Mouse (Mus musculus) myocyte (in vitro differentiated cells): ENCODE measurements around the gene Pdss2. TPM values are rescaled to one million over a fixed set of nuclear protein-coding genes. Genes with fewer than 3 reads are reported as not detected.

Source experiments
- H3K27me3 ChIP-seq: one replicate; pipeline ENCODE4 v1.6.1; 2011; ENCODE audit not compliant: control insufficient read depth, insufficient read depth, insufficient read length
- H3K36me3 ChIP-seq: one replicate; pipeline ENCODE4 v1.6.1; 2011; ENCODE audit not compliant: control insufficient read depth, insufficient read depth
- H3K4me2 ChIP-seq: one replicate; pipeline ENCODE4 v1.6.1; 2011; ENCODE audit warnings: low read depth, control low read depth
- H3K4me3 ChIP-seq: one replicate; pipeline ENCODE4 v1.5.1; 2011; ENCODE audit warnings: mild to moderate bottlenecking, control low read depth, moderate library complexity
- H3K79me2 ChIP-seq: one replicate; pipeline ENCODE4 v1.6.1; 2011; ENCODE audit not compliant: control insufficient read depth, insufficient read depth
- H3ac ChIP-seq: one replicate; pipeline ENCODE4 v1.6.1; 2011; ENCODE audit not compliant: control insufficient read depth, insufficient read length
- CEBPB ChIP-seq: IDR thresholded peaks from 2 replicates; pipeline ENCODE4 v1.6.1; 2011; ENCODE audit warnings: mild to moderate bottlenecking, moderate library complexity; ENCODE audit not compliant: poor library complexity, insufficient read depth, severe bottlenecking
- E2F4 ChIP-seq: IDR thresholded peaks from one replicate; pipeline ENCODE4 v1.6.1; 2011; ENCODE audit warnings: mild to moderate bottlenecking, control low read depth, moderate library complexity; ENCODE audit not compliant: insufficient read depth
- MAX ChIP-seq: IDR thresholded peaks from one replicate; pipeline ENCODE4 v1.6.1; 2011; ENCODE audit warnings: low read depth, mild to moderate bottlenecking, control low read depth
- MYOD1 ChIP-seq, 3 experiments: IDR thresholded peaks; one replicate each; pipeline ENCODE4 v1.6.1; 2011; ENCODE audit warnings: control low read depth in 2 of 3, low read depth in 2 of 3, mild to moderate bottlenecking in 2 of 3, moderate library complexity in 1 of 3; ENCODE audit not compliant: insufficient read length in 2 of 3, control insufficient read depth in 1 of 3
- MYOG ChIP-seq, 3 experiments: IDR thresholded peaks; one replicate each; pipeline ENCODE4 v1.6.1; 2011; ENCODE audit warnings: control low read depth in 2 of 3, low read depth in 2 of 3, mild to moderate bottlenecking in 2 of 3; ENCODE audit not compliant: insufficient read length in 2 of 3, control insufficient read depth in 1 of 3, insufficient read depth in 1 of 3
- POLR2A ChIP-seq: IDR thresholded peaks from one replicate; pipeline ENCODE4 v1.6.1; 2011; ENCODE audit warnings: low read depth, mild to moderate bottlenecking, control low read depth, moderate library complexity; ENCODE audit not compliant: insufficient read length
- POLR2AphosphoS2 ChIP-seq: IDR thresholded peaks from one replicate; pipeline ENCODE4 v1.6.1; 2011; ENCODE audit warnings: low read depth, control low read depth; ENCODE audit not compliant: insufficient read length
- REST ChIP-seq: IDR thresholded peaks from one replicate; pipeline ENCODE4 v1.6.1; 2011; ENCODE audit warnings: mild to moderate bottlenecking, control low read depth, moderate library complexity; ENCODE audit not compliant: insufficient read depth, insufficient read length
- SRF ChIP-seq: IDR thresholded peaks from one replicate; pipeline ENCODE4 v1.6.1; 2011; ENCODE audit warnings: low read depth; ENCODE audit not compliant: control insufficient read depth, insufficient read length
- TCF12 ChIP-seq: IDR thresholded peaks from one replicate; pipeline ENCODE4 v1.6.1; 2011; ENCODE audit warnings: mild to moderate bottlenecking, control low read depth; ENCODE audit not compliant: poor library complexity, insufficient read depth, severe bottlenecking
- TCF3 ChIP-seq: IDR thresholded peaks from one replicate; pipeline ENCODE4 v1.6.1; 2011; ENCODE audit warnings: low read depth, control low read depth; ENCODE audit not compliant: insufficient read length
- USF1 ChIP-seq: IDR thresholded peaks from one replicate; pipeline ENCODE4 v1.6.1; 2011; ENCODE audit warnings: low read depth, mild to moderate bottlenecking, control low read depth, moderate library complexity
- polyA plus RNA-seq: library from polyadenylated mRNA; unstranded; fragments of >200 nt; fragmentation: generic; extraction: Trizol; gene quantifications from one replicate; pipeline ENCODE4 v1.2.1, GENCODE M21; 2012; ENCODE audit warnings: missing spikeins

Gene Pdss2
- polyA plus RNA-seq, 1 experiment: 8.5 TPM

- Histone ChIP-seq H3ac (no peak overlapping the region), H3K36me3 (no peaks in the 10 kb centered on the region), H3K4me2 (no peak overlapping the region), H3K4me3 (no peak overlapping the region), H3K27me3 (no peaks in the 10 kb centered on the region), H3K79me2 (no peaks in the 10 kb centered on the region)
- TF ChIP-seq CEBPB (no peak), E2F4 (no peak), TCF12 (no peak), MYOG (IDR thresholded peaks at IDR 0.05; ENCODE audit: control insufficient read depth in 1 of 3, insufficient read depth in 1 of 3, insufficient read length in 2 of 3, low read depth in 2 of 3) (no peak), REST (no peak), POLR2A (no peak), SRF (no peak), USF1 (no peak), TCF3 (no peak), MYOD1 (IDR thresholded peaks at IDR 0.05; ENCODE audit: control insufficient read depth in 1 of 3, insufficient read length in 2 of 3, low read depth in 2 of 3) (no peak), MAX (no peak), POLR2AphosphoS2 (no peak)
Measured at GRCm38 (mm10) chr10:43339811-43340210, 118.5 kb downstream of the Pdss2 start.

- H3K36me3 ChIP-seq: no peaks in the 10 kb centered on the region
- H3K79me2 ChIP-seq: no peaks in the 10 kb centered on the region
- no peak overlapping the region for H3K4me2 ChIP-seq
- H3K27me3 ChIP-seq: no peaks in the 10 kb centered on the region
- no peak overlapping the region for H3K4me3 ChIP-seq
- TF ChIP-seq TCF3 (no peak), MAX (no peak), CEBPB (no peak), POLR2A (no peak), TCF12 (no peak), USF1 (no peak), MYOG (IDR thresholded peaks at IDR 0.05; ENCODE audit: control insufficient read depth in 1 of 3, insufficient read depth in 1 of 3, insufficient read length in 2 of 3, low read depth in 2 of 3) (no peak), POLR2AphosphoS2 (no peak), E2F4 (no peak), MYOD1 (IDR thresholded peaks at IDR 0.05; ENCODE audit: control insufficient read depth in 1 of 3, insufficient read length in 2 of 3, low read depth in 2 of 3) (no peak), SRF (no peak), REST (no peak)
- H3ac ChIP-seq: no peak overlapping the region
Measured at GRCm38 (mm10) chr10:43349718-43350117, 128.4 kb downstream of the Pdss2 start.

GRCm38 (mm10) chr10:43357884-43358283 lies 136.6 kb downstream of the Pdss2 start:
- Histone ChIP-seq H3K4me3 (no peak overlapping the region), H3K4me2 (no peak overlapping the region), H3K27me3 (no peaks in the 10 kb centered on the region), H3K79me2 (no peaks in the 10 kb centered on the region), H3K36me3 (no peaks in the 10 kb centered on the region), H3ac (no peak overlapping the region)
- TF ChIP-seq CEBPB (no peak), MYOG (IDR thresholded peaks at IDR 0.05; ENCODE audit: control insufficient read depth in 1 of 3, insufficient read depth in 1 of 3, insufficient read length in 2 of 3, low read depth in 2 of 3) (no peak), TCF3 (no peak), USF1 (no peak), REST (no peak), TCF12 (no peak), E2F4 (no peak), MYOD1 (IDR thresholded peaks at IDR 0.05; ENCODE audit: control insufficient read depth in 1 of 3, insufficient read length in 2 of 3, low read depth in 2 of 3) (no peak), SRF (no peak)

- Histone ChIP-seq H3K4me2 (no peak overlapping the region), H3K79me2 (no peaks in the 10 kb centered on the region), H3K36me3 (no peaks in the 10 kb centered on the region), H3K27me3 (no peaks in the 10 kb centered on the region), H3ac (no peak overlapping the region), H3K4me3 (no peak overlapping the region)
- TF ChIP-seq CEBPB: no peak
- no peak for TF ChIP-seq TCF3
Measured at GRCm38 (mm10) chr10:43362947-43363346, 141.7 kb downstream of the Pdss2 start.

- no peak for TF ChIP-seq E2F4
- no peak for TF ChIP-seq REST
- no peak for TF ChIP-seq TCF12
- TF ChIP-seq SRF: no peak
- no peak for TF ChIP-seq MAX
- TF ChIP-seq MYOG (IDR thresholded peaks at IDR 0.05; ENCODE audit: control insufficient read depth in 1 of 3, insufficient read depth in 1 of 3, insufficient read length in 2 of 3, low read depth in 2 of 3): no peak
- TF ChIP-seq USF1: no peak
- TF ChIP-seq POLR2AphosphoS2: no peak
- no peak for TF ChIP-seq POLR2A
- TF ChIP-seq MYOD1 (IDR thresholded peaks at IDR 0.05; ENCODE audit: control insufficient read depth in 1 of 3, insufficient read length in 2 of 3, low read depth in 2 of 3): no peak
- TF ChIP-seq CEBPB: no peak
- no peak for TF ChIP-seq TCF3
- Histone ChIP-seq H3K4me2 (no peak overlapping the region), H3K27me3 (no peaks in the 10 kb centered on the region), H3ac (no peak overlapping the region), H3K4me3 (no peak overlapping the region), H3K36me3 (no peaks in the 10 kb centered on the region), H3K79me2 (no peaks in the 10 kb centered on the region)
Measured at GRCm38 (mm10) chr10:43363431-43363851, 142.2 kb downstream of the Pdss2 start.
